Mouse (Mus musculus) heart, postnatal 0 days (tissue): ENCODE measurements around the gene Vrk1.

Source experiments
- CTCF ChIP-seq: IDR thresholded peaks from 2 replicates; pipeline ENCODE4 v1.5.1; 2016; ENCODE audit warnings: antibody characterized with exemption, control low read depth, low read depth
- EP300 ChIP-seq: IDR thresholded peaks from 2 replicates; pipeline ENCODE4 v1.6.1; 2016; ENCODE audit warnings: antibody characterized with exemption, low read depth

DNA sequence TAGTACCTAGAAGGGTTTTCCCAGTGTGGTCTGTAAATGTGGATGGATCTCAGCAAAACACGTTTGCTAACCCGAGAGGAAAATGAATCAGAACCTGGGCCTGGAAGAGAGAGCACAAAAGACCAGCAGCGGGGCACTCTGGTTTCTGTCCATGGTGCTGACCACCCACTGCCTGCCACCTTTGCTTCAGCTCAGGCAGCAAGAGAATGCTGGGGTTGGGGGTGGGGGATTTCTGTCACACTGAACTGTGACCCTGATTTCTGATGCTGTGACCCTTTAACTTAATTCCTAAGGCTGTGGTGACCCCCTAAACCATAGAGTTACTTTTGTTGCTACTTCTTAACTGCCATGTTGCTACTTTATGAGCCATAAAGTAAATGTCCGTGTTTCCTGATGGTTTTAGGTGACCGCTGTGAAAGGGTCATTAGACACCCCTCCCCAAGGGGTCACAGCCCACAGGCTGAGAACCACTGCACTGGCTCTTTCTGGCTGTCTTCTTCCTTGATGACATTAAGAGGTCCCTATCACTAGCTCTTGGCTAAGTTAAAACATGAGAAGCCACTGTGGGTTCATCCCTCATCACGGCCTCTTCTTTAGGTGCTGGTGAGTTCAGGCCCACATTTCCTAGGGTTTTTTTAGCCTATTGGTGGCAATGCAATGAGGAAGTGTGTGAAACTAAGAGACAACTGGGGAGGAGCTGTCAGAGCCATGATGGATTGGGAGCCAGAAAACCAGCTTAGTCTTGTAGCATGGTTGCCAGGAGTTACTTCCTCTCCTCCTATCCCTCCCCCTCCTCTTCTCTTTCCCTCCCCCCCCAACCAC is 105.3 kb downstream of the Vrk1 start:
- no peak for TF ChIP-seq CTCF
- no peak for TF ChIP-seq EP300
